Mouse (Mus musculus): ENCODE measurements around the gene Vat1l. TPM values are rescaled to one million over a fixed set of nuclear protein-coding genes. Genes with fewer than 3 reads are reported as not detected.

Gene Vat1l
- polyA plus RNA-seq, 1 experiment from 2014 or later, result 4.0 TPM

DNA sequence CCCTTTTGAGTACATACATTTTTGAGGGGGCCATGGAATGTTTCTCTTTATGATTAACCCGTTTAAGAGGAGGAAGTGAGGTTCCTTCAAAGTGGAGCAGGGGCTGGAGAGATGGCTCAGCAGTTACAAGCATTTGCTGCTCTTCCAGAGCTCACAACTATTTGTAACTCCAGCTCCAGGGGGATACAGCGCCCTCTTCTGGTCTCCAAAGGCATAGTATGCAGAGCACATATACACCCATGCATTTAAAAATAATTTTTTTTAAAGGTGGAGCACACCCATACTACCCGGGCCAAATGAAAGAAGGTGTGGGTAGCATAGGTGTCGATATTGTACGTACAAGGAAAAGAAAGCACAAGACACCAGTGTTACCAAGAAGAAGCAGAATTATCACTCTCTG, 157.8 kb downstream of the Vat1l start:
- Histone ChIP-seq H3K4me3 (ENCODE audit: low read length) (no peak overlapping the region), H3K27ac (ENCODE audit: low read depth, low read length) (no peak overlapping the region), H3K27me3 (ENCODE audit: control insufficient read depth, insufficient read depth, low read length) (no peaks in the 10 kb centered on the region), H3K4me1 (ENCODE audit: control insufficient read depth, insufficient read depth, low read length) (no peaks in the 10 kb centered on the region), H3K9ac (ENCODE audit: low read depth, low read length) (no peak overlapping the region), H3K4me2 (replicated peaks; ENCODE audit: low read depth, low read length) (no peak overlapping the region), H3K36me3 (ENCODE audit: control insufficient read depth, insufficient read depth, low read length) (no peaks in the 10 kb centered on the region), H3K9me3 (ENCODE audit: control insufficient read depth, low read length) (no peaks in the 10 kb centered on the region)
- no peak for ATAC-seq (ENCODE audit: low FRiP score, low TSS enrichment)
- WGBS, result 68% methylated on average over 5 of the region's 5 CpGs

DNA sequence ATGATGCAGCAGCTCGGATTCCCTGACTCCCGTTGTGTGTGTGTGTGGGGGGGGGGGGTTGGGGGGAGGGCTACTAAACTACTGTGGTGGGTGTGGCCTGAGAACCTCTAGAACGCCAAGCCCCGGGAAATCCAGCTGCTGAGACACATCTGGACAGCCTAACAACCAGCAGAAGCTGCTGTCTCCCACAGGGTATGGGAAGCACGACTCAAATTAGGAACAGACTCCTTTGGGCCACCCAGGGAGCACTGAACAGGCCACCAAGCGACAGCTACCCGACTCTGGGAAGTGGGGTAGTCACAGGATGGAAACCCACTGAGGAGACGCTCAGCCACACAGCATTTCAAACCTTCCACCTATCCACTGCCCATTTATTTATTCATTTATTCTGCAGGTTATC, 158.2 kb downstream of the Vat1l start:
- Histone ChIP-seq H3K9me3 (ENCODE audit: control insufficient read depth, low read length) (no peaks in the 10 kb centered on the region), H3K4me1 (ENCODE audit: control insufficient read depth, insufficient read depth, low read length) (no peaks in the 10 kb centered on the region), H3K4me3 (ENCODE audit: low read length) (no peak overlapping the region), H3K4me2 (replicated peaks; ENCODE audit: low read depth, low read length) (no peak overlapping the region), H3K27ac (ENCODE audit: low read depth, low read length) (no peak overlapping the region), H3K27me3 (ENCODE audit: control insufficient read depth, insufficient read depth, low read length) (no peaks in the 10 kb centered on the region), H3K9ac (ENCODE audit: low read depth, low read length) (no peak overlapping the region), H3K36me3 (ENCODE audit: control insufficient read depth, insufficient read depth, low read length) (no peaks in the 10 kb centered on the region)
- WGBS, result 65% methylated on average over 8 of the region's 8 CpGs
- no peak for ATAC-seq (ENCODE audit: low FRiP score, low TSS enrichment)

DNA sequence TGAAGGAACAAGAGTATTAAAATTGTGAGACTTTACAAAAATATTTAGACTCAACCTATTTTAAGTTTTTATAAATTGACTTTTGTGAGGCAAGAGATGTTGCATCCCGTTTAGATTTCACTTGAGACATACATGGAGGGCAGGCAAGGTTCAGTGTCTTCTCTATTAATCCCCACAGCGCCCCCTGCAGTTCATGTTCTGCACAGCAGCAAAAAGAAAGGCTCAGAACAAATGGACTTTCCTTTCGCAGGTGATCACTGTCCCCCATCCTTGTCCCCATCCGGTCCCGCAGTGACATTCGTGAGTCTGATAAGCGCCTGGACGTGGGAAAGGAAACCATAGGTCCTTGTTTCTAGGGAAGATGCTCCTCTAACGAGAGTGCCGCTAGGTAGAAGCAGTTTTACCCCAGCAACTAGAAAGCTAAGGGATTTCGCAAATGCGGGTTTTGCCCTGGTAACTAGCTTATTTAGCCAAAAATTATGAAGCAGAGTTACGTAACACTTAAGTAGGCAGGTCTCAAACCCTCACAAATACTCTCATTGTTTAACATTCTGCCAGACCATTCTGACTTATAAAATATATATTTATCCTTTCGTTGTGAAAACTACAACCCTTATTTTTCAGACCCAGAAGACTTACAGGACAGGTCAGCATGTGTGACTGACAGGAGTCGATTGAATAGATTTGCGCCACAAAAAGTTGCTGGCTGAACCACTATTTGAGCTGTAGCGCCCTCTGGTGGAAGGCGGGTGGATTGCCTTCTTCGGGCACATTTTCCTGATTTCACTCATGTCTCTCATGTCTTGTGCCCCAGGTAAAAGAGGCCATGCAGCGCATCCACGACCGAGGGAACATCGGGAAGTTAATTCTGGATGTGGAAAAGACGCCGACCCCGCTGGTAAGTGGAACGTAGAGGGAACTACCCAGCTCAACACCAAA, 163.9 kb downstream of the Vat1l start:
- Histone ChIP-seq H3K36me3 (ENCODE audit: control insufficient read depth, insufficient read depth, low read length) (no peaks in the 10 kb centered on the region), H3K27me3 (ENCODE audit: control insufficient read depth, insufficient read depth, low read length) (no peaks in the 10 kb centered on the region), H3K9me3 (ENCODE audit: control insufficient read depth, low read length) (no peaks in the 10 kb centered on the region), H3K4me1 (ENCODE audit: control insufficient read depth, insufficient read depth, low read length) (no peaks in the 10 kb centered on the region), H3K27ac (ENCODE audit: low read depth, low read length) (no peak overlapping the region), H3K4me3 (ENCODE audit: low read length) (no peak overlapping the region), H3K4me2 (replicated peaks; ENCODE audit: low read depth, low read length) (no peak overlapping the region), H3K9ac (ENCODE audit: low read depth, low read length) (no peak overlapping the region)
- no peak for ATAC-seq (ENCODE audit: low FRiP score, low TSS enrichment)
- WGBS, result 38% methylated on average over 27 of the region's 27 CpGs

DNA sequence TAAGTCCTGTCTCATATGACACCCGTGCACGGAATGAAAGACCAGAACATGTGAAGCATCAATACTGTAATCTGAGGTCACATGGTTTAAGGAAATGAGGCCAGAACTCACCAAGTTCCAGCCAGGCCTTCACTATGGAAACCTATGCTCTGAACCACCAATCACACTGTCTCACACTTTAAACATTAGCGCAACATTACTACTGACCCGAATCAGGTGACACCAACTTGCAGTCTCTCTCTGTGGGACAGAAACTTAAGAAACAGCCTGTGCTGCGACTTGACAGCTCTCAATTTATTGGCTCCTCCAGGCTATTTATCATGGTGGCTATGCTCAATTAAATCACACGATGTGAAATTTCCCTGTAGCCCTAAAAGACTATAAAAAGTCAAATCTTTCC, 169.0 kb downstream of the Vat1l start:
- H3K36me3 ChIP-seq (ENCODE audit: control insufficient read depth, insufficient read depth, low read length), result no peaks in the 10 kb centered on the region
- ATAC-seq (ENCODE audit: low FRiP score, low TSS enrichment), result peak; percentile 88
- WGBS, result 25% methylated on average over 6 of the region's 6 CpGs
- H3K27me3 ChIP-seq (ENCODE audit: control insufficient read depth, insufficient read depth, low read length), result no peaks in the 10 kb centered on the region
- H3K4me3 ChIP-seq (ENCODE audit: low read length), result no peak overlapping the region
- no peak overlapping the region for H3K27ac ChIP-seq (ENCODE audit: low read depth, low read length)
- H3K4me1 ChIP-seq (ENCODE audit: control insufficient read depth, insufficient read depth, low read length), result no peaks in the 10 kb centered on the region
- no peaks in the 10 kb centered on the region for H3K9me3 ChIP-seq (ENCODE audit: control insufficient read depth, low read length)
- H3K4me2 ChIP-seq (replicated peaks; ENCODE audit: low read depth, low read length), result no peak overlapping the region
- no peak overlapping the region for H3K9ac ChIP-seq (ENCODE audit: low read depth, low read length)

DNA sequence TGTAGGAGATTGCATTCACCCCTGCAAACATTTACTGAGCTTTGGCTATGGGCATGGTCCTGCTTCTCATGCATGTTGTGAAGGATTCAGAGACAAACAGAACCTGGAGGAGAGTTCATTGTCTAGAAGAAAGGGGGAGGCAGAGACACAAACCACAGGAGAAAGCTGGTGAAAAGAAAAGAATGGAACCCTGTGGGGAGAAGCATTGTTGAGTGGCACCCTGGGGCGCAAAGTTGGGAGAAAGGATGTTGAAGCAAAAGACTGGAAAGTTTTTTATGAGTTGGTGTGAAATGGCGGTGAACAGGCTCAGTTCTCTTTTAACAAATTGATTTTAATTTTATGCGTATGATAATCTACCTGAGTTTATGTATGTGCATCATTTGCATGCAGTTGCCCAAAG, 178.8 kb downstream of the Vat1l start:
- no peak for ATAC-seq (ENCODE audit: low FRiP score, low TSS enrichment)
- no peak overlapping the region for H3K27ac ChIP-seq (ENCODE audit: low read depth, low read length)
- H3K9me3 ChIP-seq (ENCODE audit: control insufficient read depth, low read length), result no peaks in the 10 kb centered on the region
- no peak overlapping the region for H3K9ac ChIP-seq (ENCODE audit: low read depth, low read length)
- no peaks in the 10 kb centered on the region for H3K36me3 ChIP-seq (ENCODE audit: control insufficient read depth, insufficient read depth, low read length)
- H3K4me1 ChIP-seq (ENCODE audit: control insufficient read depth, insufficient read depth, low read length), result no peaks in the 10 kb centered on the region
- H3K4me3 ChIP-seq (ENCODE audit: low read length), result no peak overlapping the region
- no peaks in the 10 kb centered on the region for H3K27me3 ChIP-seq (ENCODE audit: control insufficient read depth, insufficient read depth, low read length)
- 86% methylated on average over 3 of the region's 3 CpGs for WGBS
- H3K4me2 ChIP-seq (replicated peaks; ENCODE audit: low read depth, low read length), result no peak overlapping the region

DNA sequence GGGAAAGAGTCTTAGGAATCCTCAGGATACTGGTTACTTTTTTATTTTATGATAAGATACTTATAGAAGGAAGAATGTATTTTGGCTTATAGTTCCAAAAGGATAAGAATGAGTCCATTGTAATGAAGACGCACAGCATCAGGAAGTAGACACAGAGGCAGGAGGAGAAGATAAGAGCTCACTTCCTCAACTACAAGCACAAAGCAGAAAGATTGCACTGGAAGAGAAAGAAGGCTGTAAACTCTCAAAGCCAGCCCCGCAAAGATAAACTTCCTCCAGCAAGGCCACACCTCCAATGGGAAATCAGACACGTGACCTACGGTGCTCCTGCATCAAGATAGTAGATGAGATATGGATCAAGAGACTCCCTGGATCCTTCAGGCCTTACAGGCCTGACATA, 182.1 kb downstream of the Vat1l start:
- H3K9me3 ChIP-seq (ENCODE audit: control insufficient read depth, low read length), result no peaks in the 10 kb centered on the region
- no peaks in the 10 kb centered on the region for H3K27me3 ChIP-seq (ENCODE audit: control insufficient read depth, insufficient read depth, low read length)
- no peak overlapping the region for H3K9ac ChIP-seq (ENCODE audit: low read depth, low read length)
- H3K4me2 ChIP-seq (replicated peaks; ENCODE audit: low read depth, low read length), result no peak overlapping the region
- no peaks in the 10 kb centered on the region for H3K4me1 ChIP-seq (ENCODE audit: control insufficient read depth, insufficient read depth, low read length)
- H3K27ac ChIP-seq (ENCODE audit: low read depth, low read length), result no peak overlapping the region
- H3K4me3 ChIP-seq (ENCODE audit: low read length), result no peak overlapping the region
- WGBS, result 69% methylated on average over 4 of the region's 4 CpGs
- no peak for ATAC-seq (ENCODE audit: low FRiP score, low TSS enrichment)
- H3K36me3 ChIP-seq (ENCODE audit: control insufficient read depth, insufficient read depth, low read length), result no peaks in the 10 kb centered on the region

DNA sequence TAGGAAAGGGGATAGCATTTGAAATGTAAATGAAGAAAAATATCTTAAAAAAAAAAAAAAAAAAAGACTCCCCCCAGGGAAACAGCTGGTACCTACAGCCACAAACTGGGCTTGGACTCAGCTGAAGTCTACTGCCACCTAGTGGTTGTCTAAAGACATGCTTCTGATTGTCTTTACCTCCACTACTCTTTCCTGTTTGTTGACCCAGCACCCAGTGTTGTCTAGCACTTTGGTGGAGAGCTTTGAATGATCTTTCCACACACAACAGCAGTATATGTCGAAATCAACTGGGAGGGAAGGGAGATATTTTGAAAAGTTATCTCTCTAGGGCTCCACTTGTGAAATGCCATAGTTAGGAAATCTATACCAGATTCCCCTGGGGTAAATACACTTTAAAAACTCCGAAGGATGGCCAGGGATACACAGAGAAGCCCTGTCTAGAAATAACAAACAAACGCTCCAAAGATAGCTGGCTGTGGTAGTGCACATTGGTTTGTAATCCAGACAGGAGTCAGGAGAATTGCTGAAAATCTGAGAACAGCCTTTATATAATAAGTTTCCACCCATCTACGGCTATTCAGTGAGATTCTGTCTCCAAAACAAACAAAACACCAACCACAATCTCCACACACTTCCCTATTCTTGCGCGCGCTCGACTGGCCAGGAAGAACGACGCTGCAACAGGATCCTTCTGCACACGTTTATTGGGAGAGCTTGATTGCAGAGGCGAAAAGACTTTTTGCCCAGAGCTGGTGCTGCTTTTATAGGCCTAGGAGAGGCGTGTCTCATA, 185.2 kb downstream of the Vat1l start:
- no peak overlapping the region for H3K27ac ChIP-seq (ENCODE audit: low read depth, low read length)
- no peaks in the 10 kb centered on the region for H3K27me3 ChIP-seq (ENCODE audit: control insufficient read depth, insufficient read depth, low read length)
- H3K4me1 ChIP-seq (ENCODE audit: control insufficient read depth, insufficient read depth, low read length), result no peaks in the 10 kb centered on the region
- no peak for ATAC-seq (ENCODE audit: low FRiP score, low TSS enrichment)
- no peak overlapping the region for H3K4me2 ChIP-seq (replicated peaks; ENCODE audit: low read depth, low read length)
- WGBS, result 76% methylated on average over 11 of the region's 13 CpGs
- H3K4me3 ChIP-seq (ENCODE audit: low read length), result no peak overlapping the region
- no peak overlapping the region for H3K9ac ChIP-seq (ENCODE audit: low read depth, low read length)
- no peaks in the 10 kb centered on the region for H3K36me3 ChIP-seq (ENCODE audit: control insufficient read depth, insufficient read depth, low read length)
- no peaks in the 10 kb centered on the region for H3K9me3 ChIP-seq (ENCODE audit: control insufficient read depth, low read length)

DNA sequence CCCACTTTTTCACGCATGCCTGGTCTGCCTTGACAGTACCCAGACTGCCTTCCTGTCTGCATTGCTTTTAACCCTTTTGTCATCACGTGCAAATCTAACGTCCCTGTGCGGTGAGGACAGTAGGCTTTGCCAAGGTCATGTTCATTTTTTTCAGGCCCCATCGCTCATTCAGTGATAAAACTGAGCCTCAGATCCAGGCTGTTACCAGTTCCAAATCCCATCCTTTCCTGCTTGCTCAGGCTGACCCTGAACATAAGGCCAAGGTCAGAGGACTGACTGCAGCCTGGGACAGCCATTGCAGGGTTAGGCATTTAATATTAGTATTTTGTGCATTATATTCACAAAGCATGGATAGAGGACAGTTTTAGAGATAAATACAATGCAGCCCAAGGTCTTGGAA, 192.9 kb downstream of the Vat1l start:
- no peak for ATAC-seq (ENCODE audit: low FRiP score, low TSS enrichment)
- Histone ChIP-seq H3K27ac (ENCODE audit: low read depth, low read length) (no peak overlapping the region), H3K36me3 (ENCODE audit: control insufficient read depth, insufficient read depth, low read length) (no peaks in the 10 kb centered on the region), H3K4me1 (ENCODE audit: control insufficient read depth, insufficient read depth, low read length) (no peaks in the 10 kb centered on the region), H3K4me3 (ENCODE audit: low read length) (no peak overlapping the region), H3K9me3 (ENCODE audit: control insufficient read depth, low read length) (no peaks in the 10 kb centered on the region), H3K9ac (ENCODE audit: low read depth, low read length) (no peak overlapping the region), H3K27me3 (ENCODE audit: control insufficient read depth, insufficient read depth, low read length) (no peaks in the 10 kb centered on the region), H3K4me2 (replicated peaks; ENCODE audit: low read depth, low read length) (no peak overlapping the region)
- WGBS, result 94% methylated on average over 5 of the region's 5 CpGs

DNA sequence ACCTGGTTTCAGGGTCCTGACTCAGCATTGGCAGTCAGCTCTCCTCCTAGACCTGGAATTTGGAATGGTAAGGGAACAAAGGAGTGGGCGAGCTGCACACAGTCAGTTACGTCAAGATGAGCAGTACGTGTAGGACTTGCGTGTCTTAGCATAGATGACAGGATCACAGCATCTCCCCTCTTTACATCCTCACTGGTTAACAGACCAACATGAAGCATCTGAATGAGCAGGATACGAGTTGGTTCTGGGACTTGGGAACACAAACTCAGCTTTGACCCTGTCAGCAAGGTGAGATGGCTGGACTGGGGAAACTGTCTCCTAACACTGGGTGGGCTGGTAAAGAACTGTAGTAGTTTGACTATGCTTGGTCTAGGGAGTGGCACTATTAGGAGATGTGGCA, 193.9 kb downstream of the Vat1l start:
- no peak for ATAC-seq (ENCODE audit: low FRiP score, low TSS enrichment)
- Histone ChIP-seq H3K4me3 (ENCODE audit: low read length) (no peak overlapping the region), H3K9ac (ENCODE audit: low read depth, low read length) (no peak overlapping the region), H3K36me3 (ENCODE audit: control insufficient read depth, insufficient read depth, low read length) (no peaks in the 10 kb centered on the region), H3K27ac (ENCODE audit: low read depth, low read length) (no peak overlapping the region), H3K27me3 (ENCODE audit: control insufficient read depth, insufficient read depth, low read length) (no peaks in the 10 kb centered on the region), H3K4me1 (ENCODE audit: control insufficient read depth, insufficient read depth, low read length) (no peaks in the 10 kb centered on the region), H3K4me2 (replicated peaks; ENCODE audit: low read depth, low read length) (no peak overlapping the region), H3K9me3 (ENCODE audit: control insufficient read depth, low read length) (no peaks in the 10 kb centered on the region)
- 90% methylated on average over 5 of the region's 5 CpGs for WGBS
